Mouse (Mus musculus) heart, embryonic 13.5 days (tissue): ENCODE data around the gene Cd44. TPM values are rescaled to one million over a fixed set of nuclear protein-coding genes. Genes with fewer than 3 reads are reported as not detected.

ENCODE experiments used
- ATAC-seq: fragments of 200-750 bp; cut with Nextera tagmentation; 2 replicates; pipeline ENCODE4 v1.8.0; 2017; ENCODE audit warnings: moderate TSS enrichment; ENCODE audit not compliant: insufficient number of reproducible peaks, low FRiP score, low TSS enrichment; ENCODE audit errors: extremely low read depth
- H3K27ac ChIP-seq: fragments of 300-500 bp; sonication (generic); replicated peaks from 2 replicates; pipeline ENCODE4 v1.5.1; 2015; ENCODE audit warnings: moderate library complexity, mild to moderate bottlenecking, inconsistent platforms
- H3K27me3 ChIP-seq: fragments of 300-500 bp; sonication (generic); replicated peaks from 2 replicates; pipeline ENCODE4 v1.6.1; 2015; ENCODE audit warnings: mild to moderate bottlenecking, inconsistent platforms
- H3K36me3 ChIP-seq: fragments of 300-500 bp; sonication (generic); 2 replicates; pipeline ENCODE4 v1.6.1; 2015; ENCODE audit warnings: mild to moderate bottlenecking, inconsistent platforms
- H3K4me1 ChIP-seq: fragments of 300-500 bp; sonication (generic); 2 replicates; pipeline ENCODE4 v1.6.1; 2015; ENCODE audit warnings: inconsistent platforms
- H3K4me2 ChIP-seq: fragments of 300-500 bp; sonication (generic); 2 replicates; pipeline ENCODE4 v1.6.1; 2015; ENCODE audit warnings: inconsistent platforms, mild to moderate bottlenecking, moderate library complexity
- H3K4me3 ChIP-seq: fragments of 300-500 bp; sonication (generic); 2 replicates; pipeline ENCODE4 v1.5.1; 2015; ENCODE audit warnings: moderate library complexity, mild to moderate bottlenecking, inconsistent platforms
- H3K9ac ChIP-seq: fragments of 300-500 bp; sonication (generic); 2 replicates; pipeline ENCODE4 v1.6.1; 2015; ENCODE audit warnings: inconsistent platforms, mild to moderate bottlenecking, moderate library complexity
- H3K9me3 ChIP-seq: fragments of 300-500 bp; sonication (generic); 2 replicates; pipeline ENCODE4 v1.6.1; 2016; ENCODE audit warnings: inconsistent platforms
- WGBS: fragments of 180-500 bp; shearing (Covaris S2); methylation state at CpG from one replicate; pipeline ENCODE4 v1.1.7; 2015; ENCODE audit warnings: mixed read lengths; 5-methylcytosine and 5-hydroxymethylcytosine counted together
- polyA plus RNA-seq: library from polyadenylated mRNA; unstranded; fragments of >200 nt; fragmentation: Nextera tagmentation; extraction: Ambion mirVana; gene quantifications from 2 replicates; pipeline ENCODE4 v1.2.1, GENCODE M21; 2015

The Cd44 gene
- polyA plus RNA-seq = 19.7 and 23.2 TPM in 2 replicates

DNA sequence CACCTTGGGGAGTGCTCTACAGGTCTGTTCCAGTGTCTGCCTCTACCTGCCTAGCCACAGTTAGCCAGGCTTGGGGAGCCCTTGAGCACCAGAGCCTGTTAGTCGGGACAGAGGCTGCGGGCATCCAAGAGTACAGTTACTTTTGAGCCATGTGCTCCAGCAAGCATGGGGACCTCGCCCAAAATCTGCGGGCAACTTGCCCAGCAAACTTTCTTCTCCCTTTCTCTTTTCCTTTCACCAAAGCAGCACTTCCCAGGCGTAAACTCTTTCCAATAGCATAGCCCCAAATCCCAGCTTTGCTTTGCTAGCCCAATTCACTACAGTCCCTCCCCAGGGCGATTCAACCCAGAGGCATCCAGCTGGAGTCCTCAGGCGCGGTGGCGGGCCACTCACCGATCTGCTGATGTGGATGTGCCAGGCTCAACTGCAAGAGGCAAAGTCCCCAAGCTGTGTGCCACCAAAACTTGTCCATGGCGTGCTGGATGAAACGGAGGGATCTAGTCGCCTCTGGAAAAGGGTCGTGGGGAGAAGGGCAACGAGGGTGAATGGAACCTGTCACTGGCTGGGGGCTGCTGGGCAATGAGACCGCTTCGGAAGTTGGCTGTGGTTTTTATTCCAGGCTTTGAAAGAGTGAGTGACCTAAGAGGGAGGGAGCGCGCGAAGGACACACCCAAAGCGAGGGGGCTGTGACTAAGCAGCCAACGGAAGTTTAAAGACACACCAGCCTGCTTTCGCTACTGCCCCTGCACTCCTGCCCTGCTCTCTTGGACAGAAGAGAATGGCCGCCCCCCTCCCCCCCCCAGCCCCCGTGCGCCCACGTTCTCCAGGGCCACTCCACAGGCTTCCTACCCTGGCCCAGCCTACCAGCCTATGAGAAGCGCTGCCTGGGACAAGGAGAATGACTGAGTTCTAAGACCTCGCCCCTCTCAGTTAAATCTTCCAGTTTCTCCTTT, at the start of gene Cd44:
Gene Cd44 (minus strand): TSS at position 791 of the 953 bp plus-strand sequence.
- 2% methylated on average over 29 of the region's 29 CpGs for WGBS
- Histone ChIP-seq H3K4me3 (peak within 1 kb of the TSS; percentile 70), H3K9me3 (no peaks in the 10 kb centered on the region), H3K9ac (peak within 1 kb of the TSS; percentile 87), H3K27me3 (no peaks in the 10 kb centered on the region; the same call in 1 of the 2 replicates), H3K4me2 (peak within 1 kb of the TSS; percentile 75), H3K4me1 (peaks cover 58% of the 10 kb centered on the region), H3K36me3 (no peaks in the 10 kb centered on the region), H3K27ac (peak within 1 kb of the TSS; percentile 82)
- peak; percentile 48; the same call in 1 of the 2 replicates for ATAC-seq

DNA sequence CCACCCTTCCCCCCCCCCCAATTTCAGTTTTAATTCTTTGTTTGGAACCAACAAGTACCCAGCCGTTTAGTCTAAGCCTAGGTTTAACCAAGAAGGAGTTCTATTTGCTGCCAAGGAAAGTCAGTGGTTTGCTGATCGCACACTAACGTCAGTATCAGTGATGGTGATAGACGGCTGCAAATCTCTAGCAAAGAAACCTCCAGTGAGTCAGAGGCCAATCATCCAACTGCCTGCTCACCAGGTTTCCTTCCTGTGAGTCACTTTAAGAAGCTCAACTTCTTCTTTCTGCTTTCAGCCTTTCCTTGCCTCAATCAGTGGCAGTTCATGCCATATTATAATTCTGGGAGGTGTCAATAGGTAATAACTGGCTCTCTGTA, 47.0 kb upstream of the Cd44 start:
- H3K27me3 ChIP-seq = peaks cover 8% of the 10 kb centered on the region
- H3K4me2 ChIP-seq = no peak overlapping the region
- H3K9ac ChIP-seq = no peak overlapping the region
- H3K9me3 ChIP-seq = no peaks in the 10 kb centered on the region
- no peak for ATAC-seq
- WGBS = 46% methylated on average over 4 of the region's 4 CpGs
- no peaks in the 10 kb centered on the region for H3K36me3 ChIP-seq
- H3K4me1 ChIP-seq = peaks cover 26% of the 10 kb centered on the region
- H3K4me3 ChIP-seq = no peak overlapping the region
- no peak overlapping the region for H3K27ac ChIP-seq

DNA sequence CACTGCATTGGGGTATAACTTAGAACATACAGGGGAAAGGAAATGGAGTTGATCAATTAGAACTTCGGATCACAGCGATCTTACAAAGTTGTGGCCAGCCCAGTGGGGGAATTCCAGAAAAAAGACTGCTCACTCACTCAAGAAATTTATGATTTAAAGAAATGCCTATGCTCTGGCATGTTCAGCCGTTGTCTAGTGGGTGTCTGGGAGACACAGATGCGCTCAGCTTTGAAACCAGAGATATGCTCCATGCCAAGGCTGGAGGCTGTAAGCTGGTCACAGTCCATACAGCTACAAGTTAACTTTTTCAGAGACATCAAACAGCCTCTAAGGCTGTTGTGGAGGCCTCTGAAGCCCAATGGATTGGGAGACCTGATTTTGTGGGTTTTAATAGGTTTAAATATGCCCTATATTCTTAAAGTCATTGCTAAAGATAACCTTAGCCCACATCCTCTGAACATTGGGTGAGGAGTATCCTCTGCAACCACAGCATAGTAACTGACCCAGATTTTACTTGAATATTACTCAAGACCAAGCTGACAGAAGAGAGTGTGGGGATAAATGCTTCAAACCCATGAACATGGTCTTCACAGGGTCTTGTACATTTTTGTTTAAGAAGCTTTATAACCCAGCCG, 46.5 kb upstream of the Cd44 start:
- no peak overlapping the region for H3K27ac ChIP-seq
- ATAC-seq = no peak
- 83% methylated on average over 5 of the region's 5 CpGs for WGBS

DNA sequence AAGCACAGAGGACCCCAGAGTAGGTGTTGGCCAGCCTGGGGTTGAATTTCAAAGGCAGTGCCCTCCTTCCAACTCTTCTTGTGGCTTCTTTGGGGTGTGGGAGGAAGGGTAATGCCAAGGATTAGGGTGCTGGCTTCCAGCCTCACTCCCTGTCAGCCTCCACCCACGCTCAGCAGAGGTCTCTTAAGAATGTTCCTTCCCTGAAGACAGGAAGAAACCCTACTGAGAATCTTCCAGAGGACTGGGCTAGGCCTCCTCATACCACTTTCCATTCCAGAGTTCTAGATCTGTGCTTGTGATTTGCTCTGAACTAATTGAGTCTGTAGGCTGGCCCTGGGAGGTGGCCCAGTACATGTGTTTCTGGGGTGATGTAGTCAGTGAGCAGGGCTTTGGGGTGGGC, 43.6 kb upstream of the Cd44 start:
- WGBS = 67% methylated on average over 1 of the region's 1 CpGs
- Histone ChIP-seq H3K27ac (no peak overlapping the region), H3K36me3 (no peaks in the 10 kb centered on the region), H3K4me1 (peaks cover 32% of the 10 kb centered on the region), H3K9ac (no peak overlapping the region), H3K4me3 (no peak overlapping the region), H3K27me3 (peaks cover 18% of the 10 kb centered on the region), H3K9me3 (no peaks in the 10 kb centered on the region), H3K4me2 (no peak overlapping the region)
- ATAC-seq = no peak

More for the DNA sequence above, 46.5 kb upstream of the Cd44 start:
- no peaks in the 10 kb centered on the region for H3K36me3 ChIP-seq
- no peak overlapping the region for H3K4me2 ChIP-seq
- H3K9ac ChIP-seq = no peak overlapping the region
- H3K4me1 ChIP-seq = peaks cover 28% of the 10 kb centered on the region
- H3K9me3 ChIP-seq = no peaks in the 10 kb centered on the region
- peaks cover 8% of the 10 kb centered on the region for H3K27me3 ChIP-seq
- no peak overlapping the region for H3K4me3 ChIP-seq

DNA sequence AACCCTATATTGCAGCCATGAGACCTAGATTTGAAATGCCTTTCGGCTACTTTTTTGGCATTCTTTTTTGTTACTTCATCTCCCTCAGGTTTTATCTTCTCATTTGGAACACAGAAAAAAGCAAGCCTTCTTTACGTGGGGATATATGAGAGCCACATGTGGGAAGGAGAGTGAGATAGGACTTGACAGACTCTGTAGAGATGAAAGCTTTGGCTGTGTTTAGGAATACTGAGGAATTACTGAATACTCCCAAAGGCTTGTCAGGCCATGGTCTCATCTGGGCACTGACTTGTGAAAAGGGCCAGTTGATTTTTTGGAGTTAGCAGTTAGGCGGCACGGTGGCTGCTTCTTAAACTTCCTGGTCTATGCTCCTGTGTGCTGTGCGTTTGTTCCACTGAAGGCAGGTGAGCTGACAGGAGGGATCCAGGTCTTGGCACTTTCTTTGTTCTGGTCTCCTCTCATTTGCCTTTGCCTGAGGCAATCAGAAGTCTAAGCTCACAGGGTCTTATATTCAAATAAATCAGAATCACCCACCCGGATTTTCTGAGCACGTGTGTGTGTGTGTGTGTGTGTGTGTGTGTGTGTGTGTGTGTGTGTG, 43.0 kb upstream of the Cd44 start:
- H3K4me1 ChIP-seq = peaks cover 32% of the 10 kb centered on the region
- H3K27me3 ChIP-seq = peaks cover 18% of the 10 kb centered on the region
- H3K27ac ChIP-seq = no peak overlapping the region
- no peak overlapping the region for H3K9ac ChIP-seq
- no peaks in the 10 kb centered on the region for H3K36me3 ChIP-seq
- WGBS = 62% methylated on average over 7 of the region's 7 CpGs
- no peaks in the 10 kb centered on the region for H3K9me3 ChIP-seq
- no peak overlapping the region for H3K4me2 ChIP-seq
- no peak for ATAC-seq
- H3K4me3 ChIP-seq = no peak overlapping the region

DNA sequence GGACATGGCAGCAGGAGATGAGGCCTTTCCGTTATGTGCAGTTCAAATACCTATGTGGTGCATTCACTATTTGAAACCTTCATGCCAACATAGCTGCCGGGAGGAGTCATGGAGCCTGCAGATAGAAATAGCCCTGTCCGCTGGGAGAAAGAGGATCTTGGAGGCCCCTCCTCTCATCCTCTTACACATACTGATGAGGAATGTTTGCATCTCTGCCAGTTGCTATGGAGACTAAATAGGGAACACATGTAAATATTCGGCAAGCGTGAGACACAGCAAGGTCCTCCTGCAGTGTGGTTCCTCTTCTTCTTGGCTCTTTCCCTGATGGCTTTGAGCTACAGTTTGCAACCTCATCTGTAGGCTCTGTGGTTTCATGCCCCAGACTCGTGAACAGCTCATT, 42.5 kb upstream of the Cd44 start:
- Histone ChIP-seq H3K36me3 (no peaks in the 10 kb centered on the region), H3K4me3 (no peak overlapping the region), H3K4me2 (no peak overlapping the region), H3K27ac (no peak overlapping the region), H3K27me3 (peaks cover 18% of the 10 kb centered on the region), H3K9me3 (no peaks in the 10 kb centered on the region), H3K9ac (no peak overlapping the region), H3K4me1 (peaks cover 32% of the 10 kb centered on the region)
- WGBS = 25% methylated on average over 6 of the region's 6 CpGs
- no peak; the same call in 1 of the 2 replicates for ATAC-seq

DNA sequence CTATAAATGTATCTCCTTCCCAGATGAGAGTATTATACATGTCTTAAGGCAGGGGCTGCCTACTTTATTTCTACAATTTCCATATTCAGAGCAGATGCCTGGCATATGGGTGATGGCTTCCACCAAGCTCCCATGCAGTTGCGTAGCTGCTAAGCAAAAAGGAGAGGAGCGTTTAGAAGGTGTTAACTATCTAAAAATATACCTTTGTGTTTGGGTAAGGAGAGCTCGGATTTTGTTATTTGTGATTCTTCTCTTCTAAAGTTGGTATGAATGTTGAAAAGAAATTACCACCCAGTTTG, 41.3 kb upstream of the Cd44 start:
- no peak overlapping the region for H3K4me2 ChIP-seq
- H3K27me3 ChIP-seq = peaks cover 18% of the 10 kb centered on the region
- no peaks in the 10 kb centered on the region for H3K36me3 ChIP-seq
- no peak overlapping the region for H3K9ac ChIP-seq
- no peak for ATAC-seq
- no peak overlapping the region for H3K27ac ChIP-seq
- H3K4me1 ChIP-seq = peaks cover 32% of the 10 kb centered on the region
- WGBS = 76% methylated on average over 3 of the region's 3 CpGs
- no peak overlapping the region for H3K4me3 ChIP-seq
- H3K9me3 ChIP-seq = no peaks in the 10 kb centered on the region

DNA sequence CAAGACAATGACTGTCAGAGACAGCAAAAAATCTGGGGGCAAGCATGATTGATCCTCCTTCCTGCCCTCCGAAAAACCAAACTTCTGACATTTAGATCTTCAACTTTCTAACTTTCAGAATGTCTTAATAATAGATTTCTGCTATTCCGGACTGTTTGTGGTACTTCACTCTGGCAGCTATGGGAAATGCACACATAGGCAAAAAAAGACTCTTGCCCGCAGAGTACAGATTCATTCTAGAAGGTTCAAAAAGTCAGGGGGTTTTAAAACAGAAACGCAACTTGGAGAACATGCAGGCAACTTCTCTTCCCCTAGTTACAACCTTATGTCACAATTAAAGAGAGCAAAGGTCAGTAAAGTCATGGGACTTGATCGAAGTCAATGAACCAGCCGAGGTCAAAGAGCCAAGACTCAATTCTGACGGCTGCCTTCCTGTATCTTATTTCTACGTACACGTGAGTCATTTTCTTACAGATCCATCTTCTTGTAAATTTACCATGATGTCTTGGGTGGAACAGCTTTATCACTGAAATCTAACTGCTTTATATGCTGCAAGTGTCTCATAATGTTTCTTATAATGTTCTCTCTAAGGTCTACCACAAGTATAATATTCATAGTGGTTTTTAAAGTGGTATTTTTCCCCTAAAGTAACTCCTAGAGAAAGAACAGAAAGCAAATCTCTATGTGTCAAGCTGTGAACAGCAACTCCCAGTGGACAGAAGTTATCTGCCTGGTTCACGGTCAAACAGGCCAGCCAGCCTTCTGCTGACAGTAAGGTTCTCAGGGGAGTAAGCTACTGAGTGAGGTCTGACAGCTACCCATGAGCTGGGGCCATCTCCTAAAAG, 40.7 kb upstream of the Cd44 start:
- peaks cover 32% of the 10 kb centered on the region for H3K4me1 ChIP-seq
- no peak overlapping the region for H3K27ac ChIP-seq
- H3K9me3 ChIP-seq = no peaks in the 10 kb centered on the region
- H3K27me3 ChIP-seq = peaks cover 15% of the 10 kb centered on the region
- no peak for ATAC-seq
- no peak overlapping the region for H3K4me2 ChIP-seq
- no peak overlapping the region for H3K9ac ChIP-seq
- 66% methylated on average over 10 of the region's 10 CpGs for WGBS
- H3K36me3 ChIP-seq = no peaks in the 10 kb centered on the region
- H3K4me3 ChIP-seq = no peak overlapping the region

DNA sequence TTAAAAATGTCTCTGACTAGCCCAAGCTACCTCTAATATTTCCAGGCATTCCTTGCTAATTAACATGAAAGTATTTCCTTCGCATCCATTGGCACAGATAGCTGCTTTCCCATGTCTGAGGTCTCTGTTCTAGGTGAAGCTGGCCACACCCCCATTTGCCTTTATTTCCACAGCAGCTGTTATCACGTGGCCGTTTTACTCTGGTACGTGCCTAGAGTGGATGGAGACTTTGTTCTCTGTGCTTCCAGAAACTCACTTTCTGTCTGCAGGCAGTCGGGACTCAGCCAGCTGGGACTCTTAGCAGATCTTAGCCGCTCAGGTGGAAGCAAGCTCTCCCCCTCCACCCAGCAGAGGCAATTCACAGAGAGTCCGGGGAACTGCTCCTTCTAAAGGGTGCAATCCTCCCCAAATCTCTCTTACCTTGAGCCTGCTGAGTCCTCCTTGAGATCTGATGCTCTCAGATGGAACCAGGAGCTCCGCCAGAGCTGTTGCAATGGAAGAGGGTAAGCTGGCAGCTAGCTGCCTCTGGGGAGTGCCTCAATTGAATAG, 39.4 kb upstream of the Cd44 start:
- Histone ChIP-seq H3K4me3 (no peak overlapping the region), H3K9me3 (no peaks in the 10 kb centered on the region), H3K27me3 (peaks cover 10% of the 10 kb centered on the region), H3K4me1 (peaks cover 32% of the 10 kb centered on the region), H3K36me3 (no peaks in the 10 kb centered on the region), H3K9ac (no peak overlapping the region), H3K4me2 (no peak overlapping the region), H3K27ac (no peak overlapping the region)
- WGBS = 53% methylated on average over 8 of the region's 8 CpGs
- ATAC-seq = no peak

DNA sequence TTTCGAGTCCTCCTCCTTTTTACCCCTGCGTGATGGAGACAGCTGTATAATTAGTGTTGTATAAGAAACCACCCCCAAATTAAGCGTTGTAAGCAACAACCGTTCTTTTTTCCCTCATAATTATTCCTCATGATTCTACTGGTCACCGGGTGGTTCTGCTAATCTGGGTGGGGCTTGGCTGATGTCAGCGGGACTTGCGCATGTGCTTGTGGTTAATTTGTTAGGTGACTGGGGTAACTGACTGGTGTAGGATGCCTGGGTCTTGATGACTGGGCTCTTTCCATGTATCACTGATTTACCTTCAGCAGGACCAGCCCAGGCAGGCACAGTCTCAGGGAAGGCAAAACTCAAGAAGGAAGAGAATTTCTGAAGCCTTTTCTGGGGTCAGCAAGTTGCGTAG, 38.7 kb upstream of the Cd44 start:
- H3K36me3 ChIP-seq = no peaks in the 10 kb centered on the region
- WGBS = 82% methylated on average over 8 of the region's 8 CpGs
- no peak overlapping the region for H3K27ac ChIP-seq
- no peak overlapping the region for H3K4me2 ChIP-seq
- ATAC-seq = no peak
- no peak overlapping the region for H3K9ac ChIP-seq
- no peaks in the 10 kb centered on the region for H3K9me3 ChIP-seq
- no peak overlapping the region for H3K4me3 ChIP-seq
- H3K27me3 ChIP-seq = peaks cover 10% of the 10 kb centered on the region
- H3K4me1 ChIP-seq = peaks cover 28% of the 10 kb centered on the region

DNA sequence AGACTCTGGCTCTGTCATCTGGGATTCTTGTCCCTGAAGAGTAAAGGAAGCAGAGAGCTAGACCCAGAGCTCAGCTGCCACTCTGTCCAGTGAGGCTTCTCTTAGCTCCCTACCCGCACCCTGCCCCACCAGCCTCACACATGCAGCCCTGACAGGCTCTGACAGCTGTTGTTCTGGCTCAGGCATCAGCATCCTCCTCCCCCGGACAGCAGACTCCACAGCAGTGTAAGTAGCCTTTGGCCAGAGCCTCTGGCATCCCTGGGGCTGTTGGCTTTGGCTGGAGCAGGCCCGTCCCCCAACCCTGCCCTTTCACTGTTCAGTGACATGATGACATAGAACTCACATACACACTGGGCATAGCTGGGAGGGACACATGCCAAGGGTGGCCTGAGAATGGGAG, 35.4 kb upstream of the Cd44 start:
- no peak overlapping the region for H3K4me2 ChIP-seq
- 34% methylated on average over 3 of the region's 3 CpGs for whole genome bisulfite sequencing
- H3K27ac ChIP-seq = no peak overlapping the region
- no peak for ATAC-seq
- H3K36me3 ChIP-seq = no peaks in the 10 kb centered on the region
- H3K9ac ChIP-seq = no peak overlapping the region
- H3K4me1 ChIP-seq = peaks cover 7% of the 10 kb centered on the region
- H3K4me3 ChIP-seq = no peak overlapping the region
- peaks cover 21% of the 10 kb centered on the region for H3K27me3 ChIP-seq
- H3K9me3 ChIP-seq = no peaks in the 10 kb centered on the region
